Mouse (Mus musculus) liver, embryonic 16.5 days (tissue): ENCODE measurements around the gene Madcam1. TPM values are rescaled to one million over a fixed set of nuclear protein-coding genes. Genes with fewer than 3 reads are reported as not detected.
A peak's percentile ranks its signal among the peaks of the same experiment; 100 is the strongest.
"Not testable (repeated sequence)": the region's sequence is repeated elsewhere in the genome, so short reads cannot be mapped to it uniquely, and the experiment has no call there.

Experiments
- ATAC-seq: fragments of 200-750 bp; cut with Nextera tagmentation; 2 replicates; pipeline ENCODE4 v1.8.0; 2017; ENCODE audit warnings: low read depth, mild to moderate bottlenecking, moderate number of reproducible peaks, moderate library complexity
- H3K27ac ChIP-seq: fragments of 300-500 bp; sonication (generic); 2 replicates; pipeline ENCODE4 v1.5.1; 2014; ENCODE audit warnings: mild to moderate bottlenecking, low read length
- H3K27me3 ChIP-seq: fragments of 300-500 bp; sonication (generic); 2 replicates; pipeline ENCODE4 v1.6.1; 2014; ENCODE audit warnings: low read depth, low read length, mixed read lengths; ENCODE audit not compliant: control insufficient read depth, insufficient read depth
- H3K36me3 ChIP-seq: fragments of 300-500 bp; sonication (generic); 2 replicates; pipeline ENCODE4 v1.6.1; 2014; ENCODE audit warnings: mild to moderate bottlenecking; ENCODE audit not compliant: control insufficient read depth, insufficient read depth
- H3K4me1 ChIP-seq: fragments of 300-500 bp; sonication (generic); 2 replicates; pipeline ENCODE4 v1.6.1; 2014; ENCODE audit warnings: low read depth, low read length, mixed read lengths; ENCODE audit not compliant: control insufficient read depth
- H3K4me2 ChIP-seq: fragments of 300-500 bp; sonication (generic); 2 replicates; pipeline ENCODE4 v1.6.1; 2014; ENCODE audit warnings: low read depth, low read length, mixed read lengths
- H3K4me3 ChIP-seq: fragments of 300-500 bp; sonication (generic); 2 replicates; pipeline ENCODE4 v1.5.1; 2014; ENCODE audit warnings: low read depth, mild to moderate bottlenecking, low read length
- H3K9ac ChIP-seq: fragments of 300-500 bp; sonication (generic); 2 replicates; pipeline ENCODE4 v1.6.1; 2014; ENCODE audit warnings: low read depth, low read length
- H3K9me3 ChIP-seq: fragments of 300-500 bp; sonication (generic); replicated peaks from 2 replicates; pipeline ENCODE4 v1.6.1; 2016; ENCODE audit warnings: low read length; ENCODE audit not compliant: control insufficient read depth
- WGBS: fragments of 180-500 bp; shearing (Covaris S2); extraction: QIAGEN DNeasy Blood & Tissue Kit; methylation state at CpG from one replicate; pipeline ENCODE4 v1.1.7; 2014; ENCODE audit not compliant: insufficient replicate concordance; 5-methylcytosine and 5-hydroxymethylcytosine counted together
- polyA plus RNA-seq: library from polyadenylated mRNA; unstranded; fragments of >200 nt; fragmentation: Nextera tagmentation; extraction: Ambion mirVana; gene quantifications from 2 replicates; pipeline ENCODE4 v1.2.1, GENCODE M21; 2015

Madcam1 gene
- polyA plus RNA-seq, 1 experiment from 2014 or later = 0.24 TPM

DNA sequence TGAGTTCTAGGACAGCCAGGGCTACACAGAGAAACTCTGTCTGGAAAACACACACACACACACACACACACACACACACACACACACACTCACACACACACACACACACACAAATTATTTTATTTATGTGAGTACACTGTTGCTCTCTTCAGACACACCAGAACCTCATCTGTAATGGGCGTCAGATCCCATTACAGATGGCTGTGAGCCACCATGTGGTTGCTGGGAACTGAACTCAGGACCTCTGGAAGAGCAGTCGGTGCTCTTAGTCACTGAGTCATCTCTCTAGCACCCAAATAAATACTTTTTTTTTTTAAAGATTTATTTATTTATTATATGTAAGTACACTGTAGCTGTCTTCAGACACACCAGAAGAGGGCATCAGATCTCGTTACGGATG is 38.6 kb downstream of the Madcam1 start:
- H3K4me3 ChIP-seq, H3K9me3 ChIP-seq, H3K9ac ChIP-seq, H3K36me3 ChIP-seq, ATAC-seq, H3K27ac ChIP-seq, H3K27me3 ChIP-seq, H3K4me2 ChIP-seq: not testable (repeated sequence)
- WGBS = 67% methylated on average over 2 of the region's 4 CpGs
- peaks cover 31% of the 10 kb centered on the region for H3K4me1 ChIP-seq

DNA sequence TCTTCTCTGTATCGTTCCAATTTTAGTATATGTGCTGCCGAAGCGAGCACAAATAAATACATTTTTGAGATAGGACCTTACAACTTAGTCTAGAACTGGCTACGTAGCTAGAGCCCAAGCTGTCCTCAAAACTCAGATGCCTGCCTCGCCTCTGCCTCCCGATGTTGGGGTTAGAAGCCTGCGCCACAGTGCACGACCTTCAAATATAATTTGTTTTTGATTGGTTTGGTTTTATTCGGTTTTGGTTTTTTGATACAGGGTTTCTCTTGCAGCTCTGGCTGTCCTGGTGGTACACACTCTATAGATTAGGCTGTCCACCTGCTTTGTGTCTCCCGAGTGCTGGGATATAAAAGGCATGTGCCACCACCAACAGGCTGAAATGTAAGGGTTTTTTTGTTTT is 39.2 kb downstream of the Madcam1 start:
- peak overlapping the region; percentile 76; the same call in 1 of the 2 replicates for H3K4me3 ChIP-seq
- no peak for ATAC-seq
- peak overlapping the region; percentile 71 for H3K4me2 ChIP-seq
- peak overlapping the region; percentile 53; the same call in 1 of the 2 replicates for H3K9ac ChIP-seq
- peak overlapping the region; percentile 69 for H3K27ac ChIP-seq
- H3K27me3 ChIP-seq = no peaks in the 10 kb centered on the region
- peaks cover 15% of the 10 kb centered on the region for H3K36me3 ChIP-seq
- WGBS = 77% methylated on average over 10 of the region's 10 CpGs
- H3K9me3 ChIP-seq = no peaks in the 10 kb centered on the region
- peaks cover 37% of the 10 kb centered on the region for H3K4me1 ChIP-seq

DNA sequence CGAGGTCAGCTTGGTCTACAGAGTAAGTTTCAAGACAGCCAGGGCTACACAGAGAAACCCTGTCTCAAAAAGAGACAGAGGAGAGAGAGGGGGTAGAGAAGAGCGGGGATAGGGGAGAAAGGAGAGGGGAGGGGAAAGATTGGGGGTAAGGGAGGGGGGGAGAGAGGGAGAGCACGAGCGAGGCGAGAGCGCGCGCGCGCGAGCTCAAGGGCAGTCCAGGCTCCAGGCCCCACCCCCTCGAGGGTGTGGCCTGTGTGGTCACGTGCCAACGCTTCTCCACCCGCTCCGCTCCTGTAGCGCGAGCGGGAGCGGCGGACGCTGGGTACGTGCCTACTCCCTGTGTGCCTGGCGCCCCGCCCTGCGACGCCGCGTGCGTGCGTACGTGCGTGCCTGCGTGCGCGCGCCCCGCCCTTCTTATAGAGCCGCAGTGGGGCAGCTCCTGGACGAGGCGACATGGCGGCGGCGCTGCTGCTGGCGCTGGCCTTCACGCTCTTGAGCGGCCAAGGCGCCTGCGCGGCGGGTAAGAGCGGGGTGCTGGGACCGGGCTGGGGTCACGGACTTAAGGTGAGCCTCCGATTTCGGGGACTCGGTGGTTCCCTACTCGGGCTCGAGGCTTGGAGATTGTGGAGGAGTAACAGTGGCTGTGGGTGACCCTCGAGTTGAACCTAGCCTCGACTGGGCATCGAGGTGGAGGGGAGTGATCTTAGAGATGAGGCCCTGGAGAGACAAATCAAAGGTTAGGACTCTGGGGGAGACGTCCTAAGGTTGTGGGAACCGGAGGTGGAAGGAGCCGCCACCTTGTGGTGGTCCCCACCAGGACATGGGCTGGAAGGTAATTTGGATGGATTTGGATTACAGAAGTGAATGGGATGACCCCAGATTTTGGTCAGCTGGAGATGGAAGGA is 40.0 kb downstream of the Madcam1 start, which contains the start of gene Bsg:
Bsg (plus strand) TSS at position 427 of the 905 bp plus-strand sequence.
- H3K36me3 ChIP-seq = peaks cover 23% of the 10 kb centered on the region
- peaks cover 44% of the 10 kb centered on the region for H3K4me1 ChIP-seq
- H3K4me3 ChIP-seq = peak within 1 kb of the TSS; percentile 76
- peak within 1 kb of the TSS; percentile 89 for H3K9ac ChIP-seq
- under 1% methylated on average over 63 of the region's 65 CpGs for WGBS
- peak within 1 kb of the TSS; percentile 96 for H3K27ac ChIP-seq
- H3K4me2 ChIP-seq = peak within 1 kb of the TSS; percentile 92
- no peaks in the 10 kb centered on the region for H3K27me3 ChIP-seq
- peak; percentile 91 for ATAC-seq
- H3K9me3 ChIP-seq = no peaks in the 10 kb centered on the region

GRCm38 (mm10) chr10:79704970-79705360 is 40.6 kb downstream of the Madcam1 start:
- no peak for ATAC-seq
- 2% methylated on average over 10 of the region's 10 CpGs for WGBS
- Histone ChIP-seq H3K27me3 (no peaks in the 10 kb centered on the region), H3K27ac (peak overlapping the region; percentile 96), H3K36me3 (peaks cover 30% of the 10 kb centered on the region), H3K4me3 (peak overlapping the region; percentile 76), H3K9me3 (no peaks in the 10 kb centered on the region), H3K9ac (peak overlapping the region; percentile 89), H3K4me2 (peak overlapping the region; percentile 92), H3K4me1 (peaks cover 51% of the 10 kb centered on the region)

GRCm38 (mm10) chr10:79705951-79706350 is 41.6 kb downstream of the Madcam1 start:
- H3K4me2 ChIP-seq = peak overlapping the region; percentile 92
- peaks cover 55% of the 10 kb centered on the region for H3K4me1 ChIP-seq
- peak; percentile 84 for ATAC-seq
- no peaks in the 10 kb centered on the region for H3K27me3 ChIP-seq
- no peaks in the 10 kb centered on the region for H3K9me3 ChIP-seq
- peaks cover 39% of the 10 kb centered on the region for H3K36me3 ChIP-seq
- WGBS = 24% methylated on average over 5 of the region's 5 CpGs
- H3K4me3 ChIP-seq = peak overlapping the region; percentile 76
- H3K27ac ChIP-seq = peak overlapping the region; percentile 96
- peak overlapping the region; percentile 89 for H3K9ac ChIP-seq

DNA sequence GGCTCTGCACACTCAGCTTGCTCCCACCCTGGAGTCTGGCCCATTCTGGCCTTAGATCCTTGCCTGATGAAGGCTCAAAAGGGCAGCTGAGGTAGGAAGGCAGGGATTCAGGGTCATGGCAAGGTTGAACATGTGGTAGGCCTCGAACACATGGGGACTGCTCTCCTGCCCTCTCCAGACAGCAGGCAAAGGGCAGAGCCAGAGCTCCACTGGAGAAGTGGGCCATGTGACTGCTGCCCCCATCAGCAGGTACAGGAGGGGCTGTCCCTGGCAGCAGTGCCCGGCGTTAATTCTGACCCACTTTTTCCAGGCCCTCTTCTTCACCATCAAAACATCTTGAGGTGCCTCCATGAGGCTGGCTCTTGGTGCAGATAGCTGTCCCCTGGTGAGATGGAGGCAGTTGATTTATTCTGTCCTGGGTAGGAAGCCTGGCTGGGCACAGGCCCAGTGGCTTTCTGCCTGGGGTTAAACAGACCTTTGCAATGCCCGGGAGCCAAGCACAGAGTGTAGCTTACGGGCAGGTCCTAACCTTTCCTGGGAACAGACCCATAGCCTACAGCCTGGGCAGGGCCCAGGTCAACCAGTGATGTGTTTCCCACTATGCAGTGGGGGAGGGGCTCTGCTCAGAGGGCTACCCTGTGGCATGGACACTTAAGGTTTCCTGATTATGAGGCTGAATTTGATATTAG is 42.2 kb downstream of the Madcam1 start:
- peaks cover 45% of the 10 kb centered on the region for H3K36me3 ChIP-seq
- H3K27ac ChIP-seq = peak overlapping the region; percentile 96

DNA sequence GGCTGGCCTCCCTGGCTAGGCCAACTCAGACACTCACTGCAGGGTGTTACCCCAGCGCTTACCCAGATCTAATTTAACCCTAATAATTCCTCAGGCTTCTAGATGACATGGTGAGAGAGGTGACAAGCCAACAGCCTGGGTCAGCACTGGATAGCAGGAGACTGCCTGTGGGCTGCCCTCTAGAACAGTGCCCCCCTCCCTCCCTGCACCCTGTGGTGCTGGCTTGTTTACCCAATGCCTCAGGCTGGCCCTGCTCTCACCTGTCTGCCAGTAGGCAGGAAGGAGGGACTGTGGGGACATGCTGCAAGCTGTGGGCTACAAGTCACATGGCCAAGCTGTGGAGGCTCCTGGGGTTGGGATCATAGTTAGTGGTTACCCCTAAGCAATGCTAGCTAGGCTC is 42.8 kb downstream of the Madcam1 start:
- ATAC-seq = no peak
- Histone ChIP-seq H3K4me3 (peak overlapping the region; percentile 76), H3K27me3 (no peaks in the 10 kb centered on the region), H3K27ac (peak overlapping the region; percentile 96), H3K9me3 (no peaks in the 10 kb centered on the region), H3K36me3 (peaks cover 52% of the 10 kb centered on the region), H3K4me1 (peaks cover 58% of the 10 kb centered on the region), H3K9ac (peak overlapping the region; percentile 89), H3K4me2 (peak overlapping the region; percentile 92)
- WGBS = 65% methylated on average over 1 of the region's 1 CpGs

More for the DNA sequence above, 42.2 kb downstream of the Madcam1 start:
- H3K4me2 ChIP-seq = peak overlapping the region; percentile 92
- no peaks in the 10 kb centered on the region for H3K9me3 ChIP-seq
- no peaks in the 10 kb centered on the region for H3K27me3 ChIP-seq
- no peak for ATAC-seq
- peak overlapping the region; percentile 76 for H3K4me3 ChIP-seq
- H3K4me1 ChIP-seq = peaks cover 55% of the 10 kb centered on the region
- peak overlapping the region; percentile 89 for H3K9ac ChIP-seq
- 52% methylated on average over 5 of the region's 5 CpGs for WGBS

- H3K27me3 ChIP-seq = no peaks in the 10 kb centered on the region
- peak overlapping the region; percentile 92 for H3K4me2 ChIP-seq
- peaks cover 63% of the 10 kb centered on the region for H3K4me1 ChIP-seq
- no peak for ATAC-seq
- WGBS = 59% methylated on average over 4 of the region's 4 CpGs
- H3K9me3 ChIP-seq = no peaks in the 10 kb centered on the region
- peak overlapping the region; percentile 76 for H3K4me3 ChIP-seq
- H3K36me3 ChIP-seq = peaks cover 52% of the 10 kb centered on the region
- H3K27ac ChIP-seq = peak overlapping the region; percentile 96
- peak overlapping the region; percentile 89 for H3K9ac ChIP-seq
Measured at GRCm38 (mm10) chr10:79707759-79708158, 43.4 kb downstream of the Madcam1 start.
